Mouse (Mus musculus) G1E (cell line): Measurements from ENCODE around the gene Retreg1. TPM values are rescaled to one million over a fixed set of nuclear protein-coding genes. Genes with fewer than 3 reads are reported as not detected.
A peak's percentile ranks its signal among the peaks of the same experiment; 100 is the strongest.

ENCODE experiments used
- ATAC-seq: 2 replicates; pipeline ENCODE4 v1.8.0; 2016; ENCODE audit warnings: mild to moderate bottlenecking; ENCODE audit not compliant: insufficient number of reproducible peaks, poor library complexity, low FRiP score, severe bottlenecking; ENCODE audit errors: extremely low read depth
- DNase-seq: peaks from one replicate; pipeline ENCODE4 v3.0.0; 2012; ENCODE audit warnings: low spot score
- H3K27me3 ChIP-seq: 2 replicates; pipeline ENCODE4 v1.6.1; 2012; ENCODE audit warnings: mild to moderate bottlenecking, low read length, inconsistent platforms; ENCODE audit not compliant: insufficient read depth
- H3K36me3 ChIP-seq: replicated peaks from 2 replicates; pipeline ENCODE3; 2012; ENCODE audit warnings: mild to moderate bottlenecking, inconsistent platforms
- H3K4me1 ChIP-seq: 2 replicates; pipeline ENCODE4 v1.6.1; 2012; ENCODE audit warnings: low read depth, low read length, inconsistent platforms, mixed read lengths; ENCODE audit not compliant: insufficient read depth
- H3K4me3 ChIP-seq: 2 replicates; pipeline ENCODE4 v1.5.1; 2012; ENCODE audit warnings: low read depth, mild to moderate bottlenecking, inconsistent platforms, low read length, moderate library complexity, mixed read lengths
- H3K9me3 ChIP-seq: replicated peaks from 2 replicates; pipeline ENCODE4 v1.6.1; 2012; ENCODE audit warnings: inconsistent platforms
- CTCF ChIP-seq: IDR thresholded peaks from 2 replicates; pipeline ENCODE4 v1.5.1; 2012; ENCODE audit warnings: low read depth, low read length, inconsistent platforms, mixed read lengths
- GATA1 ChIP-seq: IDR thresholded peaks from 2 replicates; pipeline ENCODE4 v1.6.1; 2012; ENCODE audit warnings: borderline replicate concordance, low read length, inconsistent platforms, mixed read lengths
- GATA2 ChIP-seq: IDR thresholded peaks from 2 replicates; pipeline ENCODE4 v1.6.1; 2012; ENCODE audit warnings: low read depth, low read length, inconsistent platforms, borderline replicate concordance
- POLR2AphosphoS5 ChIP-seq: IDR thresholded peaks from 2 replicates; pipeline ENCODE4 v1.6.1; 2012; ENCODE audit warnings: low read depth, low read length, inconsistent platforms; ENCODE audit not compliant: insufficient replicate concordance
- TAL1 ChIP-seq: conservative IDR thresholded peaks from 2 replicates; pipeline ENCODE4 v1.6.1; 2012; ENCODE audit warnings: low read depth, low read length, inconsistent platforms, mixed read lengths
- polyA plus RNA-seq: library from polyadenylated mRNA; stranded (reverse); fragments of >175 nt; gene quantifications from 2 replicates; pipeline ENCODE4 v1.2.3, GENCODE M21; 2012
- total RNA-seq, 2 experiments: library from RNA; stranded (forward) in 1 of 2; stranded (reverse) in 1 of 2; fragments of 200-1000 nt in 1 of 2; fragments of >200 nt in 1 of 2; fragmentation: Nextera tagmentation in 1 of 2; gene quantifications; 2 replicates each; pipeline ENCODE4 v1.2.3; 2014 to 2017

Retreg1 gene
- total and polyA plus RNA-seq, 3 experiments, result 0.16 TPM; not detected in 2

DNA sequence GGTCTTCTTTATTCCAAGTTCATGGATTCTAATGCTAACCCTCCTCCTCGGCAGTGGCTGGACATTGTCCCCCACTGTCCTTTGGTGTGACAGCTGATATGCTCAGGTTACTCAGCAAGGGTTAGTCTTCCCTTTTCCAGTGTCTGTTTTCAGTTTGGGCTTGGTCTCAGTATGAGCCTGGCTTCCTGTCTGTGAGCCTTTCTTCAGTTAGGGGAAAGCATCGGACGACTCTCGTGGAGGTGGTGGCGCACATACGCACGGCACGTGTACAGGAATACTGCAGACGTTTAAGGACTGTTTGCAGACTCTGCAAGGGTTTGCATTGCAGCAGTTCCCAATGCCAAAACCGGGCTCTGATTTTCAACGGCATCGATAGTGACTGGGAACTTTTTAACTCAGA lies 54.6 kb downstream of the Retreg1 start:
- no peak for TF ChIP-seq POLR2AphosphoS5
- TF ChIP-seq CTCF, result no peak
- no peak for TF ChIP-seq GATA2
- TF ChIP-seq GATA1, result no peak
- TF ChIP-seq TAL1, result no peak
- no peaks in the 10 kb centered on the region for H3K27me3 ChIP-seq
- no peaks in the 10 kb centered on the region for H3K36me3 ChIP-seq
- H3K4me3 ChIP-seq, result no peak overlapping the region
- DNase-seq, result no peak
- peaks cover 32% of the 10 kb centered on the region for H3K9me3 ChIP-seq
- H3K4me1 ChIP-seq, result no peaks in the 10 kb centered on the region
- no peak for ATAC-seq

DNA sequence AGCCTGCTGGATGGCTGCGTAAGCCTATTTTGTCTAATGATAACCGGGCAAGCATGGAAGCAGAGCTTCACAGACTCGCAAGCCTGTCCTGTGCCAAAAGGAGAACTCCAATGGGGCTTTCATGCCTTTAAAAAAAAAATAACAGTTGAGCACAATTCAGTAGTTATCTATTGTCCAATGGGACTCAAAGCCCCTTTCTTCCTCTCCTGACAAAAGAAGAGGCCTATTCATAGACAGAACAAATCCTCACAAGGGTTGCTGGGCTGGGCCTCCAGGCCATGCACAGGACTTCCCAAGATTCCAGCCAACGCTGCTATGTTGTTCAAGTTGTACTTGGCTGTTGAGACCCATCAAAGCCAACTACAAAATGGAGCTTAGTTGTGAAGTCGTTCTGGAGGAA lies 56.0 kb downstream of the Retreg1 start:
- DNase-seq (no peak), ATAC-seq (no peak)
- no peaks in the 10 kb centered on the region for H3K36me3 ChIP-seq
- TF ChIP-seq GATA2, result no peak
- TF ChIP-seq GATA1, result no peak
- no peak for TF ChIP-seq TAL1
- TF ChIP-seq CTCF, result no peak
- TF ChIP-seq POLR2AphosphoS5, result no peak
- H3K4me3 ChIP-seq, result no peak overlapping the region
- H3K4me1 ChIP-seq, result no peaks in the 10 kb centered on the region
- H3K27me3 ChIP-seq, result no peaks in the 10 kb centered on the region
- H3K9me3 ChIP-seq, result peaks cover 38% of the 10 kb centered on the region

GRCm38 (mm10) chr15:25900540-25900939 lies 57.6 kb downstream of the Retreg1 start:
- no peak for DNase-seq
- H3K4me3 ChIP-seq, result no peak overlapping the region
- H3K4me1 ChIP-seq, result no peaks in the 10 kb centered on the region
- TF ChIP-seq POLR2AphosphoS5 (no peak), CTCF (peak; percentile 23; the same call in 1 of the 2 replicates), TAL1 (no peak)
- no peak for ATAC-seq
- peaks cover 37% of the 10 kb centered on the region for H3K9me3 ChIP-seq
- H3K27me3 ChIP-seq, result no peaks in the 10 kb centered on the region
- H3K36me3 ChIP-seq, result no peaks in the 10 kb centered on the region

DNA sequence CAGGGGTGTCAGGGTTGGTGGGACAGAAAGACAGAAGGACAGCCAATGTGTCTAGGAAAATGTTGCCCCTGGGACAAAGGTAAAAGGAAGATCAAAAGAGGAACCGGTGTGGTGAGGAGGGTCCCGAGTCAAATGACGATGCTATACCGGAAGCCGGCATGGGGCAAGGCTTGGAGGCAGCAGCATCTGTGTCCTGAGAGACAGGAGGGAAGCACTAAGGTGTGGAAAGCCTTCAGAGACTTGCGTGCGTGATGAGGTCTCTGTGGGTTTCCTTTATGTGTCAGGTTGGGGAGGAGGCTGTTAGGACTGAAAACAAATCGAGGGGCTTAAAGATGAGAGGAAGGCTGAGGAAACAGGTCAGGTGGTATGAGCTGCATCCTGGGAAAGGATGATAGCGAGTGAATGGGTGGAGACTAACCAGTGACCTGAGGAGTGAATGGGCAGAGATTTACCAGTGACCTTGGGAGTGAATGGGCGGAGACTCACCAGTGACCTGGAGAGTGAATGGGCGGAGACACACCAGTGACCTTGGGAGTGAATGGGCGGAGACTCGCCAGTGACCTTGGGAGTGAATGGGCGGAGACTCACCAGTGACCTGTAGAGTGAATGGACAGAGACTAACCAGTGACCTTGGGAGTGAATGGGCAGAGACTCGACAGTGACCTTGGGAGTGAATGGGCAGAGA lies 60.1 kb downstream of the Retreg1 start:
- DNase-seq (no peak), ATAC-seq (no peak)
- Histone ChIP-seq H3K36me3 (no peaks in the 10 kb centered on the region), H3K4me3 (no peak overlapping the region), H3K9me3 (peaks cover 35% of the 10 kb centered on the region), H3K27me3 (no peaks in the 10 kb centered on the region), H3K4me1 (no peaks in the 10 kb centered on the region)
- TF ChIP-seq GATA1 (no peak), CTCF (no peak), GATA2 (no peak), TAL1 (no peak), POLR2AphosphoS5 (no peak)

- Histone ChIP-seq H3K36me3 (no peaks in the 10 kb centered on the region), H3K27me3 (no peaks in the 10 kb centered on the region), H3K9me3 (peaks cover 38% of the 10 kb centered on the region), H3K4me3 (no peak overlapping the region), H3K4me1 (no peaks in the 10 kb centered on the region)
- TF ChIP-seq GATA1, result no peak
- TF ChIP-seq CTCF, result no peak
- TF ChIP-seq TAL1, result no peak
- no peak for TF ChIP-seq GATA2
- no peak for TF ChIP-seq POLR2AphosphoS5
- ATAC-seq (no peak), DNase-seq (no peak)
Measured at GRCm38 (mm10) chr15:25904435-25905021, 61.5 kb downstream of the Retreg1 start.

GRCm38 (mm10) chr15:25909783-25910494 lies 67.0 kb downstream of the Retreg1 start:
- H3K4me1 ChIP-seq, result no peaks in the 10 kb centered on the region
- no peaks in the 10 kb centered on the region for H3K27me3 ChIP-seq
- ATAC-seq, result no peak
- no peaks in the 10 kb centered on the region for H3K36me3 ChIP-seq
- TF ChIP-seq GATA2 (no peak), TAL1 (no peak), GATA1 (no peak), CTCF (no peak), POLR2AphosphoS5 (no peak)
- no peak for DNase-seq
- H3K4me3 ChIP-seq, result no peak overlapping the region
- H3K9me3 ChIP-seq, result peaks cover 35% of the 10 kb centered on the region
